Mouse (Mus musculus) kidney, adult 2 months (tissue): ENCODE measurements around the gene Ccdc172.

ENCODE experiments used
- CTCF ChIP-seq: fragments of 200-500 bp; conservative IDR thresholded peaks from 2 replicates; pipeline ENCODE4 v1.5.1; 2011; ENCODE audit warnings: low read depth, mild to moderate bottlenecking, control low read depth, low read length, moderate library complexity, mixed read lengths; ENCODE audit not compliant: insufficient read depth, insufficient read length
- POLR2A ChIP-seq: fragments of 200-500 bp; IDR thresholded peaks from one replicate; pipeline ENCODE4 v1.6.1; 2011; ENCODE audit warnings: low read depth, low read length, control low read depth

DNA sequence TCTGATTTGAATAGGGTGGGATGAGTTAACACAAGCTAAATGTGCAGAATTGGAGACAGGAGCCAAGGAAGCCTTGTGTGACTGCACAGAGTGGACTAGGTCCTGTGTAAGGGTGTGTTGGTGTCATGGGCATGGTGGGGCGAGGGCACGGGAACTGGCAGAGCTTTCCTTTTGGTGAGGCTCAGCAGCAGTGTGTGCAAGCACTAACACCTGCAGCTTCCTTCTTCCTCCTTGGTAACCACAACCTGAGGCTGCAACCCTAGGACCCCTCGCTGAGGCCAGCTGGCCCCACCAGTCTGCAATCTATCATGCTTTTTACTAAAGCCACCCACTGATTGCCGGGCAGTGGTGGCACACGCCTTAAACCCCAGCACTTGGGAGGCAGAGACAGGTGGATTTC is 28.6 kb downstream of the Ccdc172 start:
- TF ChIP-seq CTCF (no peak), POLR2A (no peak)
